Mouse (Mus musculus) liver (tissue): ENCODE results near the gene Capn15.

Experiments used
- DNase-seq: peaks from one replicate; pipeline ENCODE4 v3.0.0-alpha.2; 2020; ENCODE audit warnings: mixed read lengths

Capn15 gene

GRCm38 (mm10) chr17:25918037-25918750 lies 67.4 kb downstream of the Capn15 start:
- DNase-seq = no peak

- no peak for DNase-seq
These were observed 68.5 kb downstream of the Capn15 start for GRCm38 (mm10) chr17:25916931-25917647.

DNA sequence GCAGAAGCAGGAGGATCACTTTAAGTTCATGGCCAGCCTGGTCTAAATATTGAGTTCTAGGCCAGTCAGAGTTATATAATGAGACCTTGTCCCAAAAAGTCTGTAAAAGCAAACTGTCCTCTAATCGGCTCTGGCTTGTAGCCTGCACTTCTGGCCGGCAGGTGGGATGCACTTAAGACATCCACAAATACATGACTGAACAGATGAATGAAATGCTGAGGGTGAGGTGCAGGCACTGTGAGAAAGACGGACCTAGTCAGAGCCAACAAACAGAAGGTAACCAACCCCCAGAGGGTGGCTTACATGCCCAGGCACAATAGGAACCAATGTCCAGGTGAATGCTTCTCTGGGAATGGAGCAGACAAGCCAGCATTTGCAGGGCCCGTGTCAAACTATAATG lies 71.3 kb downstream of the Capn15 start:
- no peak for DNase-seq

- DNase-seq = no peak
These were observed 71.7 kb downstream of the Capn15 start for GRCm38 (mm10) chr17:25913877-25914275.

GRCm38 (mm10) chr17:25913186-25913876 lies 72.3 kb downstream of the Capn15 start:
- no peak for DNase-seq

- no peak for DNase-seq
These were observed 73.8 kb downstream of the Capn15 start for GRCm38 (mm10) chr17:25911816-25912215.
